Mouse (Mus musculus) testis, adult 2 months (tissue): ENCODE measurements around the gene Smim27. TPM values are rescaled to one million over a fixed set of nuclear protein-coding genes. Genes with fewer than 3 reads are reported as not detected.

ENCODE experiments used
- H3K27ac ChIP-seq: fragments of 200-500 bp; 2 replicates; pipeline ENCODE4 v1.5.1; 2012; ENCODE audit warnings: low read depth, low read length; ENCODE audit not compliant: control insufficient read depth, insufficient read depth
- H3K27me3 ChIP-seq: fragments of 200-500 bp; 2 replicates; pipeline ENCODE4 v1.6.1; 2012; ENCODE audit warnings: mild to moderate bottlenecking, low read length, moderate library complexity; ENCODE audit not compliant: control insufficient read depth, insufficient read depth
- H3K36me3 ChIP-seq: fragments of 200-500 bp; 2 replicates; pipeline ENCODE4 v1.6.1; 2012; ENCODE audit warnings: mild to moderate bottlenecking, low read length; ENCODE audit not compliant: control insufficient read depth, insufficient read depth
- H3K4me1 ChIP-seq: fragments of 200-500 bp; 2 replicates; pipeline ENCODE4 v1.6.1; 2012; ENCODE audit warnings: low read length; ENCODE audit not compliant: control insufficient read depth, insufficient read depth
- H3K4me3 ChIP-seq: fragments of 200-500 bp; 2 replicates; pipeline ENCODE4 v1.5.1; 2012; ENCODE audit warnings: low read depth, mild to moderate bottlenecking, low read length, moderate library complexity, mixed read lengths; ENCODE audit not compliant: control insufficient read depth
- CTCF ChIP-seq: fragments of 200-500 bp; IDR thresholded peaks from 2 replicates; pipeline ENCODE4 v1.5.1; 2012; ENCODE audit warnings: low read depth, mild to moderate bottlenecking, inconsistent platforms, low read length, moderate library complexity; ENCODE audit not compliant: control insufficient read depth, insufficient read depth, insufficient replicate concordance
- POLR2A ChIP-seq: fragments of 200-500 bp; IDR thresholded peaks from 2 replicates; pipeline ENCODE4 v1.6.1; 2012; ENCODE audit warnings: low read depth, mild to moderate bottlenecking, inconsistent platforms, low read length, moderate library complexity; ENCODE audit not compliant: control insufficient read depth
- polyA plus RNA-seq: library from polyadenylated mRNA; depleted of rRNA; stranded (reverse); fragments of >200 nt; gene quantifications from 2 replicates; pipeline ENCODE4 v1.2.3, GENCODE M21; 2012

Gene Smim27
- polyA plus RNA-seq, 1 experiment, result 3.0 TPM

- TF ChIP-seq POLR2A (no peak), CTCF (no peak)
- Histone ChIP-seq H3K36me3 (no peaks in the 10 kb centered on the region), H3K27ac (no peak overlapping the region), H3K4me1 (peaks cover 13% of the 10 kb centered on the region), H3K27me3 (no peaks in the 10 kb centered on the region), H3K4me3 (no peak overlapping the region; the same call in 1 of the 2 replicates)
Measured at GRCm38 (mm10) chr4:40240272-40240744, 29.1 kb upstream of the Smim27 start.

GRCm38 (mm10) chr4:40241928-40242327 lies 27.5 kb upstream of the Smim27 start:
- H3K4me3 ChIP-seq, result no peak overlapping the region
- no peaks in the 10 kb centered on the region for H3K36me3 ChIP-seq
- peaks cover 13% of the 10 kb centered on the region for H3K4me1 ChIP-seq
- TF ChIP-seq POLR2A (no peak), CTCF (no peak)
- no peaks in the 10 kb centered on the region for H3K27me3 ChIP-seq
- H3K27ac ChIP-seq, result no peak overlapping the region

GRCm38 (mm10) chr4:40243006-40243405 lies 26.4 kb upstream of the Smim27 start:
- Histone ChIP-seq H3K4me3 (no peak overlapping the region), H3K27me3 (no peaks in the 10 kb centered on the region), H3K4me1 (peaks cover 13% of the 10 kb centered on the region), H3K27ac (no peak overlapping the region), H3K36me3 (no peaks in the 10 kb centered on the region)
- no peak for TF ChIP-seq POLR2A
- no peak for TF ChIP-seq CTCF

- no peaks in the 10 kb centered on the region for H3K36me3 ChIP-seq
- peaks cover 9% of the 10 kb centered on the region for H3K4me1 ChIP-seq
- no peaks in the 10 kb centered on the region for H3K27me3 ChIP-seq
- no peak overlapping the region for H3K4me3 ChIP-seq
- no peak overlapping the region for H3K27ac ChIP-seq
- TF ChIP-seq POLR2A (no peak), CTCF (no peak)
Measured at GRCm38 (mm10) chr4:40244035-40244434, 25.3 kb upstream of the Smim27 start.

GRCm38 (mm10) chr4:40250984-40251383 lies 18.4 kb upstream of the Smim27 start:
- H3K27me3 ChIP-seq, result no peaks in the 10 kb centered on the region
- TF ChIP-seq POLR2A (no peak), CTCF (no peak)
- H3K4me1 ChIP-seq, result no peaks in the 10 kb centered on the region
- no peak overlapping the region for H3K27ac ChIP-seq
- H3K4me3 ChIP-seq, result no peak overlapping the region
- no peaks in the 10 kb centered on the region for H3K36me3 ChIP-seq

GRCm38 (mm10) chr4:40253766-40254165 lies 15.6 kb upstream of the Smim27 start:
- Histone ChIP-seq H3K4me1 (no peaks in the 10 kb centered on the region), H3K27me3 (no peaks in the 10 kb centered on the region), H3K36me3 (no peaks in the 10 kb centered on the region), H3K4me3 (no peak overlapping the region), H3K27ac (no peak overlapping the region)
- TF ChIP-seq CTCF, result no peak

GRCm38 (mm10) chr4:40254385-40255103 lies 14.8 kb upstream of the Smim27 start:
- Histone ChIP-seq H3K36me3 (peaks cover 1% of the 10 kb centered on the region; the same call in 1 of the 2 replicates), H3K27ac (no peak overlapping the region), H3K27me3 (no peaks in the 10 kb centered on the region), H3K4me1 (no peaks in the 10 kb centered on the region), H3K4me3 (no peak overlapping the region)
- TF ChIP-seq POLR2A (no peak), CTCF (no peak)

- no peak overlapping the region for H3K4me3 ChIP-seq
- peaks cover 7% of the 10 kb centered on the region for H3K36me3 ChIP-seq
- no peaks in the 10 kb centered on the region for H3K27me3 ChIP-seq
- no peak overlapping the region for H3K27ac ChIP-seq
- TF ChIP-seq POLR2A (no peak), CTCF (no peak)
- H3K4me1 ChIP-seq, result peaks cover 6% of the 10 kb centered on the region
Measured at GRCm38 (mm10) chr4:40264321-40264720, 5.1 kb upstream of the Smim27 start.
